Mouse (Mus musculus): ENCODE results near the gene Zfp65. TPM values are rescaled to one million over a fixed set of nuclear protein-coding genes. Genes with fewer than 3 reads are reported as not detected.
A peak's percentile ranks its signal among the peaks of the same experiment; 100 is the strongest.
"Not testable (repeated sequence)": the region's sequence is repeated elsewhere in the genome, so short reads cannot be mapped to it uniquely, and the experiment has no call there.

The Zfp65 gene
- 6.7 and 7.8 TPM in 2 replicates for polyA plus RNA-seq (2016; fragmentation: Nextera tagmentation; extraction: Ambion mirVana)

- Histone ChIP-seq H3K27ac (replicated peaks) (peak within 1 kb of the TSS; percentile 87), H3K4me3 (peak within 1 kb of the TSS; percentile 69), H3K27me3 (ENCODE audit: low read depth, poor library complexity, severe bottlenecking) (no peaks in the 10 kb centered on the region), H3K9me3 (replicated peaks) (peaks cover 16% of the 10 kb centered on the region), H3K36me3 (no peaks in the 10 kb centered on the region), H3K4me1 (peaks cover 20% of the 10 kb centered on the region)
- WGBS = 5% methylated on average over 18 of the region's 21 CpGs
- DNase-seq (ENCODE audit: low spot score) = peak; percentile 62
Observed at GRCm38 (mm10) chr13:67728641-67729318, at the start of gene Zfp65. TSS of gene Zfp65 (minus strand) at chr13:67729173.

- 84% methylated on average over 2 of the region's 2 CpGs for WGBS
- H3K9me3 ChIP-seq (replicated peaks) = no peaks in the 10 kb centered on the region
- H3K4me3 ChIP-seq = no peak overlapping the region
- no peaks in the 10 kb centered on the region for H3K4me1 ChIP-seq
- H3K27ac ChIP-seq (replicated peaks) = no peak overlapping the region
- H3K36me3 ChIP-seq = no peaks in the 10 kb centered on the region
- DNase-seq (ENCODE audit: low spot score) = no peak
- no peaks in the 10 kb centered on the region for H3K27me3 ChIP-seq (ENCODE audit: low read depth, poor library complexity, severe bottlenecking)
Observed at GRCm38 (mm10) chr13:67763031-67763768, 34.2 kb upstream of the Zfp65 start.

- WGBS = 82% methylated on average over 1 of the region's 1 CpGs
- no peaks in the 10 kb centered on the region for H3K27me3 ChIP-seq (ENCODE audit: low read depth, poor library complexity, severe bottlenecking)
- no peak overlapping the region for H3K4me3 ChIP-seq
- no peak overlapping the region for H3K27ac ChIP-seq (replicated peaks)
- H3K9me3 ChIP-seq (replicated peaks) = no peaks in the 10 kb centered on the region
- H3K36me3 ChIP-seq = no peaks in the 10 kb centered on the region
- no peak for DNase-seq (ENCODE audit: low spot score)
- H3K4me1 ChIP-seq = no peaks in the 10 kb centered on the region
Observed at GRCm38 (mm10) chr13:67759966-67760365, 31.0 kb upstream of the Zfp65 start.

GRCm38 (mm10) chr13:67755761-67756160 is 26.8 kb upstream of the Zfp65 start:
- Histone ChIP-seq H3K4me1 (peaks cover 7% of the 10 kb centered on the region), H3K9me3 (replicated peaks) (no peaks in the 10 kb centered on the region), H3K27me3 (ENCODE audit: low read depth, poor library complexity, severe bottlenecking) (no peaks in the 10 kb centered on the region), H3K36me3 (peaks cover 11% of the 10 kb centered on the region), H3K4me3 (no peak overlapping the region), H3K27ac (replicated peaks) (no peak overlapping the region)
- 89% methylated on average over 6 of the region's 6 CpGs for WGBS
- DNase-seq (ENCODE audit: low spot score) = no peak

GRCm38 (mm10) chr13:67754333-67755306 is 25.6 kb upstream of the Zfp65 start, which contains the start of gene Zfp85:
TSS of gene Zfp85 (minus strand) at chr13:67755228.
- Histone ChIP-seq H3K4me1 (peaks cover 7% of the 10 kb centered on the region), H3K4me3 (peak within 1 kb of the TSS; percentile 74), H3K27ac (replicated peaks) (peak within 1 kb of the TSS; percentile 88), H3K27me3 (ENCODE audit: low read depth, poor library complexity, severe bottlenecking) (no peaks in the 10 kb centered on the region), H3K36me3 (peaks cover 18% of the 10 kb centered on the region), H3K9me3 (replicated peaks) (no peaks in the 10 kb centered on the region; the same call in 1 of the 2 replicates)
- DNase-seq (ENCODE audit: low spot score) = peak; percentile 68
- WGBS = 9% methylated on average over 24 of the region's 24 CpGs

GRCm38 (mm10) chr13:67743896-67744295 is 14.9 kb upstream of the Zfp65 start:
- Histone ChIP-seq H3K4me1 (no peaks in the 10 kb centered on the region), H3K9me3 (replicated peaks) (peaks cover 21% of the 10 kb centered on the region), H3K4me3 (no peak overlapping the region), H3K36me3 (peaks cover 27% of the 10 kb centered on the region), H3K27ac (replicated peaks) (no peak overlapping the region), H3K27me3 (ENCODE audit: low read depth, poor library complexity, severe bottlenecking) (no peaks in the 10 kb centered on the region)
- DNase-seq (ENCODE audit: low spot score) = no peak
- 88% methylated on average over 9 of the region's 9 CpGs for WGBS

- Histone ChIP-seq H3K27ac (replicated peaks) (no peak overlapping the region), H3K27me3 (ENCODE audit: low read depth, poor library complexity, severe bottlenecking) (no peaks in the 10 kb centered on the region), H3K4me3 (no peak overlapping the region), H3K4me1 (no peaks in the 10 kb centered on the region), H3K9me3 (replicated peaks) (peaks cover 12% of the 10 kb centered on the region; the same call in 1 of the 2 replicates), H3K36me3 (peaks cover 18% of the 10 kb centered on the region)
- WGBS = 92% methylated on average over 3 of the region's 3 CpGs
- DNase-seq (ENCODE audit: low spot score) = no peak
Observed at GRCm38 (mm10) chr13:67742941-67743340, 14.0 kb upstream of the Zfp65 start.

- H3K4me1 ChIP-seq; DNase-seq (ENCODE audit: low spot score); H3K4me3 ChIP-seq; H3K27me3 ChIP-seq (ENCODE audit: low read depth, poor library complexity, severe bottlenecking); H3K36me3 ChIP-seq; H3K27ac ChIP-seq (replicated peaks): not testable (repeated sequence)
- H3K9me3 ChIP-seq (replicated peaks) = peaks cover 26% of the 10 kb centered on the region
- WGBS = 93% methylated on average over 9 of the region's 9 CpGs
Observed at GRCm38 (mm10) chr13:67734391-67734790, 5.4 kb upstream of the Zfp65 start.

- not testable (repeated sequence) for DNase-seq (ENCODE audit: low spot score); H3K27me3 ChIP-seq (ENCODE audit: low read depth, poor library complexity, severe bottlenecking); H3K36me3 ChIP-seq
- H3K4me3 ChIP-seq = peak overlapping the region; percentile 69
- peak overlapping the region; percentile 87; the same call in 1 of the 2 replicates for H3K27ac ChIP-seq (replicated peaks)
- WGBS = 58% methylated on average over 4 of the region's 4 CpGs
- peaks cover 22% of the 10 kb centered on the region for H3K9me3 ChIP-seq (replicated peaks)
- H3K4me1 ChIP-seq = peaks cover 20% of the 10 kb centered on the region
Observed at GRCm38 (mm10) chr13:67729441-67729840, 468 bp upstream of the Zfp65 start.

GRCm38 (mm10) chr13:67728106-67728505 is 867 bp downstream of the Zfp65 start:
- 71% methylated on average over 1 of the region's 1 CpGs for WGBS
- Histone ChIP-seq H3K4me1 (peaks cover 23% of the 10 kb centered on the region), H3K36me3 (no peaks in the 10 kb centered on the region), H3K9me3 (replicated peaks) (peaks cover 9% of the 10 kb centered on the region; the same call in 1 of the 2 replicates), H3K4me3 (peak overlapping the region; percentile 69), H3K27ac (replicated peaks) (no peak overlapping the region), H3K27me3 (ENCODE audit: low read depth, poor library complexity, severe bottlenecking) (no peaks in the 10 kb centered on the region)
- DNase-seq (ENCODE audit: low spot score) = no peak

GRCm38 (mm10) chr13:67725331-67725730 is 3.6 kb downstream of the Zfp65 start:
- DNase-seq (ENCODE audit: low spot score); H3K4me3 ChIP-seq; H3K36me3 ChIP-seq; H3K9me3 ChIP-seq (replicated peaks); H3K27ac ChIP-seq (replicated peaks); H3K27me3 ChIP-seq (ENCODE audit: low read depth, poor library complexity, severe bottlenecking): not testable (repeated sequence)
- 91% methylated on average over 2 of the region's 2 CpGs for WGBS
- H3K4me1 ChIP-seq = peaks cover 25% of the 10 kb centered on the region

GRCm38 (mm10) chr13:67723848-67724479 is 5.0 kb downstream of the Zfp65 start:
- peak; percentile 86 for DNase-seq (ENCODE audit: low spot score)
- WGBS = 0% methylated on average over 17 of the region's 17 CpGs
- Histone ChIP-seq H3K9me3 (replicated peaks) (no peaks in the 10 kb centered on the region), H3K27ac (replicated peaks) (peak overlapping the region; percentile 87), H3K4me3 (peak overlapping the region; percentile 86), H3K27me3 (ENCODE audit: low read depth, poor library complexity, severe bottlenecking) (no peaks in the 10 kb centered on the region), H3K36me3 (0 out of 2 replicates have a peak, but pooled peaks cover 8% of the 10 kb centered on the region), H3K4me1 (peaks cover 19% of the 10 kb centered on the region)

Measured in midbrain, embryonic 10.5 days (tissue).